Mouse (Mus musculus): ENCODE data around the gene Hsd17b6.

- TF ChIP-seq POLR2A (IDR thresholded peaks at IDR 0.05; ENCODE audit: borderline replicate concordance, control insufficient read depth, low read depth, low read length) (no peak), CTCF (IDR thresholded peaks at IDR 0.05; ENCODE audit: control insufficient read depth, insufficient read depth, low read length) (peak; percentile 40; the same call in 1 of the 2 replicates)
These were observed 61.9 kb downstream of the Hsd17b6 start for GRCm38 (mm10) chr10:127945432-127946064.

All from bone marrow, adult 2 months (tissue).